Mouse (Mus musculus) hematopoietic stem cell, adult 5-6 weeks (primary cell): ENCODE measurements around the gene B4galt5. TPM values are rescaled to one million over a fixed set of nuclear protein-coding genes. Genes with fewer than 3 reads are reported as not detected.

ENCODE experiments used
- ATAC-seq, 2 experiments: fragments of 125-278 bp in 1 of 2; replicated peaks in 1 of 2; 2 replicates each; pipeline ENCODE4 v1.8.0; 2016 to 2017; ENCODE audit warnings: inconsistent platforms in 2 of 2, mild to moderate bottlenecking in 2 of 2, moderate number of reproducible peaks in 2 of 2, low read depth in 1 of 2, moderate TSS enrichment in 1 of 2; ENCODE audit not compliant: low FRiP score in 2 of 2, poor library complexity in 2 of 2, severe bottlenecking in 2 of 2, insufficient read depth in 1 of 2, low TSS enrichment in 1 of 2
- total RNA-seq: library from RNA; stranded (forward); fragments of 172-1452, 232-1000 nt; gene quantifications from 2 replicates; pipeline ENCODE4 v1.2.3, GENCODE M21; 2017

Gene B4galt5
- total RNA-seq, 1 experiment from 2014 or later = 21.1 TPM

GRCm38 (mm10) chr2:167274713-167275465, 74.1 kb downstream of the B4galt5 start:
- ATAC-seq = no peak

GRCm38 (mm10) chr2:167273206-167273740, 75.7 kb downstream of the B4galt5 start:
- no peak for ATAC-seq

GRCm38 (mm10) chr2:167272706-167273105, 76.3 kb downstream of the B4galt5 start:
- ATAC-seq = no peak

- peak in 1 of 2 experiments; percentile 57; a peak in 2 of 4 replicates for ATAC-seq
These were observed 77.9 kb downstream of the B4galt5 start for GRCm38 (mm10) chr2:167271121-167271521.

- no peak for ATAC-seq
These were observed 78.5 kb downstream of the B4galt5 start for GRCm38 (mm10) chr2:167270496-167270895.

GRCm38 (mm10) chr2:167268721-167269120, 80.3 kb downstream of the B4galt5 start:
- ATAC-seq = no peak

GRCm38 (mm10) chr2:167268411-167268690, 80.6 kb downstream of the B4galt5 start:
- ATAC-seq = no peak

GRCm38 (mm10) chr2:167267531-167268410, 81.2 kb downstream of the B4galt5 start:
- no peak for ATAC-seq

GRCm38 (mm10) chr2:167266231-167266630, 82.8 kb downstream of the B4galt5 start:
- ATAC-seq = no peak

GRCm38 (mm10) chr2:167265806-167266205, 83.2 kb downstream of the B4galt5 start:
- ATAC-seq = no peak

- no peak for ATAC-seq
These were observed 84.0 kb downstream of the B4galt5 start for GRCm38 (mm10) chr2:167265021-167265420.

- ATAC-seq = no peak
These were observed 85.1 kb downstream of the B4galt5 start for GRCm38 (mm10) chr2:167263931-167264330.

GRCm38 (mm10) chr2:167263040-167263810, 85.8 kb downstream of the B4galt5 start:
- ATAC-seq = no peak

GRCm38 (mm10) chr2:167262433-167262832, 86.5 kb downstream of the B4galt5 start:
- ATAC-seq = no peak

GRCm38 (mm10) chr2:167261106-167261505, 87.9 kb downstream of the B4galt5 start:
- ATAC-seq = no peak

GRCm38 (mm10) chr2:167257790-167258189, 91.2 kb downstream of the B4galt5 start:
- ATAC-seq = no peak

GRCm38 (mm10) chr2:167254808-167255207, 94.2 kb downstream of the B4galt5 start:
- ATAC-seq = no peak

- no peak for ATAC-seq
These were observed 94.8 kb downstream of the B4galt5 start for GRCm38 (mm10) chr2:167254185-167254584.
